Comparison of ENCODE assay signal across 8 mouse cellular contexts in genomic region chr13:43215144-43215993, GRCm38 (mm10). TPM values are rescaled to one million over a fixed set of nuclear protein-coding genes. Genes with fewer than 3 reads are reported as not detected.
A peak's percentile ranks its signal among the peaks of the same experiment; 100 is the strongest.
DNase-seq lines count a peak whose midpoint lies in the region; ATAC-seq and TF ChIP-seq lines count a peak whose summit lies in the region.

No protein-coding gene starts in this region.

- 11% methylated on average over 19 of the region's 19 CpGs for WGBS in thymus, adult 2 months
- WGBS in limb, embryonic 15.5 days, result 24% methylated on average over 19 of the region's 19 CpGs

- peaks cover 20% of the 10 kb centered on the region for H3K4me1 ChIP-seq in thymus, adult 2 months (replicated peaks; ENCODE audit: control insufficient read depth, insufficient read depth, low read length)
- H3K4me1 ChIP-seq in limb, embryonic 15.5 days, result peaks cover 34% of the 10 kb centered on the region

- H3K9ac ChIP-seq in limb, embryonic 15.5 days, result no peak overlapping the region

- H3K9me3 ChIP-seq in limb, embryonic 15.5 days, result no peaks in the 10 kb centered on the region

- H3K4me3 ChIP-seq in thymus, adult 2 months (ENCODE audit: control insufficient read depth, insufficient read depth, low read length), result peak overlapping the region; percentile 14; the same call in 1 of the 2 replicates
- no peak overlapping the region for H3K4me3 ChIP-seq in limb, embryonic 15.5 days

- TF ChIP-seq POLR2A in thymus, adult 2 months (IDR thresholded peaks at IDR 0.05; ENCODE audit: control insufficient read depth, extremely low read depth, insufficient read depth, low read length, poor library complexity), result no peak

- H3K27me3 ChIP-seq in thymus, adult 2 months (ENCODE audit: control insufficient read depth, insufficient read depth, low read length), result no peaks in the 10 kb centered on the region
- H3K27me3 ChIP-seq in limb, embryonic 15.5 days, result no peaks in the 10 kb centered on the region
- no peaks in the 10 kb centered on the region for H3K27me3 ChIP-seq in splenic B cell, adult 2 months (ENCODE audit: control insufficient read depth, insufficient read depth, low read length, poor library complexity, severe bottlenecking)

- DNase-seq in cerebellum, postnatal 10 days, result peak; percentile 54 to 58
- no peak for DNase-seq in cerebellum, adult 18-20 months
- DNase-seq in thymus, adult 2 months, result peak; percentile 45
- no peak for DNase-seq in thymus, adult 18-20 months
- DNase-seq in splenic B cell, adult 2 months (ENCODE audit: low read depth, low spot score), result peak; percentile 78
- DNase-seq in ovary, postnatal 10 days (ENCODE audit: low spot score), result no peak

- no peak for TF ChIP-seq CTCF in thymus, adult 2 months (IDR thresholded peaks at IDR 0.05; ENCODE audit: borderline replicate concordance, control insufficient read depth, extremely low read depth, insufficient read depth, low read length, poor library complexity)

- 0 out of 2 replicates have a peak overlapping the region, but pooled peaks have one; percentile 14 for H3K4me2 ChIP-seq in limb, embryonic 15.5 days

- H3K27ac ChIP-seq in thymus, adult 2 months (ENCODE audit: control insufficient read depth, insufficient read depth, low read length), result peak overlapping the region; percentile 58
- no peak overlapping the region for H3K27ac ChIP-seq in limb, embryonic 15.5 days

- no peak for ATAC-seq in limb, embryonic 15.5 days (ENCODE audit: insufficient number of reproducible peaks, low FRiP score, low TSS enrichment, low read depth)
- no peak for ATAC-seq in erythroblast, adult 5-6 weeks (replicated peaks; ENCODE audit: low FRiP score, poor library complexity, severe bottlenecking)

- H3K36me3 ChIP-seq in thymus, adult 2 months (ENCODE audit: control insufficient read depth, insufficient read depth, low read length), result no peaks in the 10 kb centered on the region
- no peaks in the 10 kb centered on the region for H3K36me3 ChIP-seq in limb, embryonic 15.5 days
- no peaks in the 10 kb centered on the region for H3K36me3 ChIP-seq in splenic B cell, adult 2 months (ENCODE audit: control insufficient read depth, insufficient read depth, low read length, poor library complexity, severe bottlenecking)

RNA-seq across cellular contexts. Expression of gene Tbc1d7, which starts 44.1 kb away (rescaled TPM):
- 8.6 and 14.5 TPM in 2 replicates for polyA plus RNA-seq in thymus, adult 2 months (2012; rRNA removed)
- 45.6 and 45.8 TPM in 2 replicates for polyA plus RNA-seq in limb, embryonic 15.5 days (2015; fragmentation: Nextera tagmentation; extraction: Ambion mirVana)
- 6.5 and 10.0 TPM in 2 replicates for total RNA-seq in erythroblast, adult 5-6 weeks (2015; ENCODE audit: low replicate concordance)
- 4.7 and 6.7 TPM in 2 replicates for total RNA-seq in erythroblast, adult 5-6 weeks (2017; ENCODE audit: low replicate concordance)

Comparison
In these comparisons a context has a peak if more than half of its experiments do, and no peak if none do; other contexts are left out.
1. DNase-seq: peak in cerebellum, postnatal 10 days (2 of 2), thymus, adult 2 months (single experiment) and splenic B cell, adult 2 months (single experiment); none in cerebellum, adult 18-20 months (0 of 2), thymus, adult 18-20 months (0 of 2) and ovary, postnatal 10 days (single experiment).